Mouse (Mus musculus) cortical plate, adult 2 months (tissue): Measurements from ENCODE around the gene Panx1.

Experiments
- CTCF ChIP-seq: fragments of 200-500 bp; IDR thresholded peaks from 2 replicates; pipeline ENCODE4 v1.5.1; 2011; ENCODE audit warnings: mild to moderate bottlenecking, control low read depth, low read length; ENCODE audit not compliant: insufficient read depth; ENCODE audit errors: extremely low read depth
- POLR2A ChIP-seq: fragments of 200-500 bp; IDR thresholded peaks from 2 replicates; pipeline ENCODE4 v1.6.1; 2011; ENCODE audit warnings: mild to moderate bottlenecking, low read length, control low read depth; ENCODE audit not compliant: insufficient read depth; ENCODE audit errors: extremely low read depth

DNA sequence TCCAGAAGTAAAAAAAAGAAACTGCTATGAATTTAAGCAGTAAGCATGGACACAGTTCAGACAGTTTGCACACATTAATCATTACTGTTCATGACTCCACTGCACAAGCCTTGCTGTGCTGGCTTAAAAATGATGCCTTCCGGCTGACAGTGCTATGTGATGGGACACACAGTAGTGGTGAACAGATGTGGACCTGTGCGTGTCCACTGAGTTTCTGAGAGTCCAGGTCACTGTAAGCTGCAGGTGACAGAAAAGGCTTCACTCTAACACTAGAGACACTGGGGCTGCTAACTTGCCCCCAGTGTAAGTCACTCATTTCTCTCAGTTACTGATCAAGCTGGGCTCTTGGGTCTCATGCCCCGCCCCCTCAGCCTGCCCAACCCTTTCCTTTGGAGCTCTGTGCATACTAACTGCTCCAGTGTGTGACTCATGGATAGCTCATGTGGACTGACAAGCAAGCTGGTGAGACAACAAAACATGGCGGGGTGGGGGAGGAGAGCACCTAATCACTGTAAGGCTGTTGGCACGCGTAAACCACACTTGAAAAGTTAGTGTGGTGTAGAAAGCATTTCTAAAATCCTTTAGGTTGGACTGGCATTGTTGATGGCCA, 23.5 kb upstream of the Panx1 start:
- TF ChIP-seq POLR2A (no peak), CTCF (no peak)
